Mouse (Mus musculus) retina, postnatal 7 days (tissue): ENCODE measurements around the gene Vdac2.

Source experiments
- DNase-seq: peaks from one replicate; pipeline ENCODE4 v3.0.0-alpha.2; 2012; ENCODE audit warnings: low read depth, low spot score

Vdac2 gene

DNA sequence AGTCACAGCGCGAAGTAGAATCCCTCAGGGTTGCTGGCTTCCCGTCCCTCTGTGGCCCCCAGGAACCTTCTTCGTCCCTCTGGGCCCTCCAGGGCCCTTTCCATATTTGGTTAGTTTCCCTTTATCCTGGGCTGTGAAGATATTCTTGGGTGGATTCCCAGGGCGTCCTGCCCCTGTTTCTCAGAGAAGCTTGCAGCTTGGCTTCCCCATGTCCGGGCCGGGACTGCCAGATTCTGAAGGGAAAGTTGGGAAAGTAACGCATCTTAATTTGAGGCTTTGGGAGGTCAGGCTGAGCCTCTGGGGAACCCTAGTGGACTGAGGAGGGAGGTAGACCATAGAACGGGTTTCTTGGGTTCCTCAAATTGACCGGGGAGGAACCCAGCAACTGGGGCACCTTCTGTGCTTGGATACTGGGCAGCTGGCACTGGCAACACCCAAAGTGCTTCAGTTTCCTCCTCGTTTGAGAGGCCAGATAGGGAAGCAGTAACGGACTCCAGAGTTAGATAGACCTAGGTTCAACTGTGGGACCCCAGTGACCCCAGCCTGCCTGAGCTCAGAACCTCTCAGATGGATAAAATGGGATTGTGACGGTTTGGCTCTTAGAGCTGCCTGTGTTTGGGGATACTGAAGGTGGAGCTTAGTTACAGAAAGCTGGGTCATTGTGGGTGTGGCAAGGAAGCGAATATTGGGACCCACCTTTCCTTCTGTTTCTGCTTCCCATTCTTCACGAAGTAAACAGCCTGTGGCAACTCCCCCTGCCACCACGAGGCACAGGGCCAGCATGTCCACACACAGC lies 27.2 kb downstream of the Vdac2 start:
- DNase-seq: no peak

DNA sequence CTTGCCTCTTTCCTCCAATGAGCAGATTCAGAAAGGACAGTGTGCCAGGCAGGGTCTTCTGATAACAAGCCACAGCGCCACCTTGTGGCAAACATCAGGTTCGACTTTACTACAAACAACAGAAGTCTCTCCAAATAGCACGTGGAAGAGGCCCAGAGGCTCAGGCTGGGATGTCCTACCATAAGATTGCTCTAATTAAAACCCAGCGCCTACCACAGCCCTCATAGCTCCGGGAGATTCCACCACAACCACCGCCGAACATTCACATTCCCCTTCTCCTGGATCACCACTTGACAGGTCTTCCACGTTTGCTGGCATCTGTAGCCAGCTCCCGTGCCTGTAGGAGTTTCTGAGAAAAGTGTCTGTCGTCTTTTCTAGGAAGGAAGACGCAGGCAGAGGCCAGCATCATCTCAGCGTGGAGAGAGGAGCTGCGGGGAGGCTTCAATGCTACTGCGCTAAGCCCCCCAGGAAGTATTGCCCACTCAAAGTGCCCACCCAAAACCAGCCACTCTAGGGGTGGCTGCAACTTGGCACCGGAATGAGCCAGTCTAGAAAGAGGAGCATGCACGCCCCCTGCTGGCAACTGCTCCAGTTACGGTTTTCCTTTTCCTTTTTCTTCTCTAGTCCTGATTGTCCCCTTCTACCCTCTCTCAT lies 28.5 kb downstream of the Vdac2 start:
- DNase-seq: peak; percentile 65

DNA sequence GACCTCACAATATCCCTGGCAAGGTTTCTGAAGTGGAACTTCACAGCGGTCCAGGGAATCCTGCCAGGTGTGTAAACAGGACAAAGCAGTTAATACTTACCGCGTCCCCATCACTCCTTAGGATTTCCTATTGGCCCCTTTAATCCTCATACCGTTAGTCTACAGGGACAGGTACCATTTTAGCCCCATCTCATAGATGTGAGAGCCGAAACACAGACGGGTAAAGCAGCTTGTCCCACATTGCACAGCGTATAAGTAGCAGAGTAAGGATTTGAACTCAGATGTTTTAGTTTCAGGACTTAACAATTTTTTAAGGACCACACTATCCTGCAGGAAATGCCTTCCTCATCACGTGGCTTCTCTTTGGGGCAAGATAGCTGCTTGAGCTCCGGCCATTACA lies 29.2 kb downstream of the Vdac2 start:
- DNase-seq: no peak

DNA sequence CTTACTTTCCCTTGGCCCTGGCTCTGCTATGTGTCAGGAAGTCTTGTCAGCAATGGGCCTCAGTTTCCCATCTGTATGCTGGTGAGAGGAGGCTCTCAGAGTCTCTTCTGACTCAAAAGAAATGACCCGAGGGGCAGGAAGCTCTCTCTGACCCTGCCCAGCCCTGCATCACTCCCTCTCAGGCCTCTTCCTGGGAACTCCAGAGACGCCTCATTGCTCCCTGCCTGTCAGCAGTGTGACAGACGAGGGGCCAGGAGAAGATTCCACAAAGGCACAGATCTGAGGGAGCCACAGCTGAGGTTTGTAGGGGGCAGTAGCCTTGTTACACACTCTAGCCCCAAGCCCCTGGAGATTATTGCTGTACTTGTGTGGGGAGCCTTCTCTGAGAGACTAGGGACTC lies 30.9 kb downstream of the Vdac2 start:
- DNase-seq: no peak

DNA sequence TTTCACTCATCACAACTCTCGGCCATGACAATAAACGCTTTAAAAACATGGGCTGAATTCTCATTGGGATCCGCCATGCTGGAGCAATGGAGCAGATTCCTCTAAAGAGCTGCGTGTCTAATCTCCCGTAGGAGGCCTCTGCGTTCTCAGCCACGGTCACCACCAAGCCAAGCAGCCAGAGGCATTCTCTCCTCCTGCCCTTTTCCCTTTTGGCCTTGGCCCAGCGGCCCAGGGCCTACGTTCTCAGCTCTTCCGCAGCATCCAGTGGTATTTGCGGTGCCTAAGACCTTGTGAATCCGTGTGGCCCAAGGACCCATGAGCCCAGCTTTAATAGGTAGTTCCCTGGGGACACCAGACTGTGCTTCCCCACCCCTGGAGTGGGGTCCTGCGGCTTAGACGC lies 31.8 kb downstream of the Vdac2 start:
- DNase-seq: no peak

DNA sequence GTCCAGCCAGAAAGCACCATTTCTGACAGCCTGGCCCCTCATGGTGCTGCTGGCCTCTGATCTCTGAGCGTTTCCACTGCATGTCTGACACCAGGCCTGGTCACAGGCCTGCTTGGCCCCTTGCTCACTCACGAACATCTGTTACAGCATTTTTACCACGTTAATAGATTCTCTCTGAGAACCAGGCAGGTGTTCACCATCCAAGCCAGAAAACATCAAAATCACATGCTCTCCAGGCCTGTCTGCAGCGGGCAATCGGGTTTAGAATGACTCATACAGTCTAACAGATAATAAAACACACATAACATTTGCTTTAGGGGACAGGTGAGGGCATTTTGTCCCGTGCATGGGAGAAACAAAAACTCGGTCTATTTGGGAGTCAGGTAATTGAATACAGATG lies 41.3 kb downstream of the Vdac2 start:
- no peak for DNase-seq

DNA sequence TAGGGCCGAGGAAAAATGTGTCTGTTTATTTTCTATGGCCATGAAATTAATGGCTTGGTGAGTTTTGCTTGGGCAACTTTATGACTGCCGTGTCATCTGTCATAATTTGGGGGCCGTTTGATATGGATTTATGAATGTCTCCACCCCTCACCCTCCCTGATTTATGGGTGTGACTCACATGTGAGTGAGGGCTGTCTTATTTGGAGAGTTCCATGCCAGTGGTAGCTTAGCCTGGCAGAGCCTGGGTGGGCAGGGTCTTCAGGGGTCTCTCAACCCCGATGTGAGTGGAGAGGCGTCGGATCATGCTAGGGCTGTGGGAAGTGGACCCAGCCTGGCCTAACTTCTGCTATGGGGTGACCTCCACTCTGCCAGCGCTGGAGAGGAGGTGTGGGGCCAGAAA lies 41.8 kb downstream of the Vdac2 start:
- no peak for DNase-seq

DNA sequence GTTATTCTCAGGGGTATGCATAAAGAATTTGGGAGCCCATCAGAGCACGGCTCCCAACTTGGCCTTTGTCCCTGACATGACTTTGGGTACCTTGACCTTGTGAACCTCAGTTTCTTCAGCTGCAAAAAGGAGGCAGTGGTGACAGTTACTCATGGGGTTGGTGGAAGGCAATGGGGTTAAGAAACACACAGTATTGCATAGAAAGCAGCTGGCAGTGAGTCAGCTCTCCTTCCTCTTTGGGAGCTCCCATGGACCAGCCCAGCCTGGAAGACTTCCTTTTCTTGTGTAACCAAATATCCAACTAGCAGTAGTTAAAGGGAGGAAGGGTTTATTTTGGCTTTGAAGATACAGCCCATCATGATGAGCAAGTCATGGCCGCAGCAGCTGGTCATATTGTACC lies 65.4 kb downstream of the Vdac2 start:
- no peak for DNase-seq

DNA sequence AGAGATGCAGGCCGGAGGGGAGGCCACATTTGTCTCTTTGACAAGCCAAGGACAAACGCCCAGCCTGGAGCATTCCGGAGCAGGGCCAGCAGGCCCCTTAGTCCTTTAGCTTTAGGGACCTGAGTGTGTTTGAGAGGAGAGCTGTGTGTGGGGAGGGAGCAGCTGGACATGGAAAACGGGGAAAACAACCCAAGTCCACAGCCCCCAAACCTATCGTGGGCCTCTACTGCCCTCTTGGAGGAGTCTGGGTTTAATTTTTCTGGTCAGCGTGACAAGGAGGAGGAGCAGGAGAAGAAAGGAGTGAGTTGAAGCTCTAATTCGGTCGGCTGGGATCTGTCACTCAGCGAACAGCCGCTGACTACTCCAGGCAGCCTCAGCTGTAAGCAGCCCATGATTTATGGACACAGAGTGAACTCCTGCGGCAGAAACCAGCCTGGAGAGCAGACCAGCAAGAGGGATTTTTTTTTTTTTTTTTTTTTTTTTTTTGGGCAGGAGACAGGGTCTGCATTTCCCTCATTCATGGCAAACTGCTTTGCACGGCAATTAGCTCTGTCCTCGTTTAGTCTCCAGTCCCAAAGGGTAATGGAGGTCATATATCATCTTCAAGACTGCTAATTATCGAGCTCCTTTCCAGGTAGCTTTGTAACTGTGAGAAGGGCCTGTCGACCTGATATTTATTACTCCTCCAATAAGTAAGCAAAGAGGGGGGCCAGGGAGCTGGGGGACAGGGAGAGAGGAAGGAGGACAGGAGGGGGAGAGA lies 66.7 kb downstream of the Vdac2 start:
- DNase-seq: no peak

DNA sequence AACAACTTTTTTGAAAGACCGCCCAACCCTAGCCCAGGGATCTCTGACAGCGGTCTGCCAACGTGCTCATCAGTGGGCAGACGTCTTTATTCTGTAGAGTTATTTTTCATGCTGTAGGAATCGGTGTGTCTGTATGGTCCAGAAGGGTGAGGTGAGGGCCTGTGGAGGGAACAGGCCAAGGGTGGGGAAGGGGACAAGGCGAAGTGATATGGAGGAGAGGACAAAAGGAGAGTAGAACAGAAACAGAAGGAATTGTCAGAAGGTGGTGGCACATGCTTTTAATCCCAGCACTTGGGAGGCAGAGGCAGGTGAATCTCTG lies 67.3 kb downstream of the Vdac2 start:
- DNase-seq: no peak
